Mouse (Mus musculus): ENCODE data around the gene Pacrg.

Gene Pacrg

GRCm38 (mm10) chr17:10624699-10625424 lies 215.2 kb downstream of the Pacrg start:
- DNase-seq (ENCODE audit: low read depth, low spot score) = no peak

- DNase-seq (ENCODE audit: low read depth, low spot score) = no peak
Measured at GRCm38 (mm10) chr17:10620621-10621020, 219.5 kb downstream of the Pacrg start.

- DNase-seq (ENCODE audit: low read depth, low spot score) = peak; percentile 50
Measured at GRCm38 (mm10) chr17:10619881-10620280, 220.2 kb downstream of the Pacrg start.

GRCm38 (mm10) chr17:10617656-10618055 lies 222.5 kb downstream of the Pacrg start:
- no peak for DNase-seq (ENCODE audit: low read depth, low spot score)

GRCm38 (mm10) chr17:10615611-10616010 lies 224.5 kb downstream of the Pacrg start:
- DNase-seq (ENCODE audit: low read depth, low spot score) = no peak

- no peak for DNase-seq (ENCODE audit: low read depth, low spot score)
Measured at GRCm38 (mm10) chr17:10614696-10615095, 225.4 kb downstream of the Pacrg start.

GRCm38 (mm10) chr17:10611626-10612025 lies 228.5 kb downstream of the Pacrg start:
- peak; percentile 12 for DNase-seq (ENCODE audit: low read depth, low spot score)

GRCm38 (mm10) chr17:10608146-10608545 lies 232.0 kb downstream of the Pacrg start:
- no peak for DNase-seq (ENCODE audit: low read depth, low spot score)

- DNase-seq (ENCODE audit: low read depth, low spot score) = no peak
Measured at GRCm38 (mm10) chr17:10606090-10606489, 234.0 kb downstream of the Pacrg start.

GRCm38 (mm10) chr17:10597741-10598140 lies 242.4 kb downstream of the Pacrg start:
- DNase-seq (ENCODE audit: low read depth, low spot score) = no peak

GRCm38 (mm10) chr17:10589604-10590003 lies 250.5 kb downstream of the Pacrg start:
- DNase-seq (ENCODE audit: low read depth, low spot score) = no peak

- peak; percentile 50 for DNase-seq (ENCODE audit: low read depth, low spot score)
Measured at GRCm38 (mm10) chr17:10588922-10589400, 251.2 kb downstream of the Pacrg start.

GRCm38 (mm10) chr17:10583301-10583700 lies 256.8 kb downstream of the Pacrg start:
- no peak for DNase-seq (ENCODE audit: low read depth, low spot score)

- peak; percentile 6 for DNase-seq (ENCODE audit: low read depth, low spot score)
Measured at GRCm38 (mm10) chr17:10575306-10575705, 264.8 kb downstream of the Pacrg start.

- peak; percentile 16 for DNase-seq (ENCODE audit: low read depth, low spot score)
Measured at GRCm38 (mm10) chr17:10572436-10572835, 267.7 kb downstream of the Pacrg start.

- DNase-seq (ENCODE audit: low read depth, low spot score) = no peak
Measured at GRCm38 (mm10) chr17:10569270-10569669, 270.8 kb downstream of the Pacrg start.

GRCm38 (mm10) chr17:10567411-10567810 lies 272.7 kb downstream of the Pacrg start:
- DNase-seq (ENCODE audit: low read depth, low spot score) = no peak

- no peak for DNase-seq (ENCODE audit: low read depth, low spot score)
Measured at GRCm38 (mm10) chr17:10564191-10564590, 275.9 kb downstream of the Pacrg start.

GRCm38 (mm10) chr17:10562871-10563270 lies 277.2 kb downstream of the Pacrg start:
- no peak for DNase-seq (ENCODE audit: low read depth, low spot score)

GRCm38 (mm10) chr17:10560053-10560452 lies 280.1 kb downstream of the Pacrg start:
- no peak for DNase-seq (ENCODE audit: low read depth, low spot score)

GRCm38 (mm10) chr17:10558671-10559070 lies 281.4 kb downstream of the Pacrg start:
- DNase-seq (ENCODE audit: low read depth, low spot score) = no peak

GRCm38 (mm10) chr17:10552295-10553056 lies 287.6 kb downstream of the Pacrg start:
- no peak for DNase-seq (ENCODE audit: low read depth, low spot score)

All from telencephalon, adult 2 months (tissue).